Comparison of ENCODE assay signal across 33 mouse cellular contexts in the genomic region with DNA sequence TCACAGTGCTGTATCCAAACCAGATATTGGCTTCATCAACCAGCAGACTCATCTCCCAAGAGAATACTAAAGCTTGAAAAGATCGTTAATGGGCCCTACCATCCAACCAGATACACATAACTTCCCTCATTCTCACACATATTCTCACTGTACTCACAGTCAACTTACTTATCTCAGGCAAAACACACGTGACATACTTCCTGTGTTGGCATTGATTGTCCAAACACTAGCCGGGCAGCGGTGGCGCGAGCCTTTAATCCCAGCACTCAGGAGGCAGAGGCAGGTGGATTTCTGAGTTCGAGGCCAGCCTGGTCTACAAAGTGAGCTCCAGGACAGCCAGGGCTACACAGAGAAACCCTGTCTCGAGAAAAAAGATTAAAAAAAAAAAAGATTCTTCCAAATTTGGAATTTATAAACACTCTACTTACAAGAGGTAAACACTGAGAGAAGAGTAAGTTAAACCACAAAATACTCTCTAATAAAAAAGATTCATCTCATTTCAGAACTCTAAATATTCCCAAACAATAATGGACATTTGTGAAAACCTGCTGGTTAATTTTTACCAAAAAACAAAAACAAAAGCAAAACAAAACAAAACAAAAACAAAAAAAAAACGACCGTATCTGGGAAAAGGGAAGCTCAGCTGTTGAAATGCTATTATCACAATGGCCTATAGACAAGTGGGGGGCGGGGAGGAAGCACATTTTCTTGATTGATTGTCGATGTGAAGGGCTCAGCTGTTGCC. TPM values are rescaled to one million over a fixed set of nuclear protein-coding genes. Genes with fewer than 3 reads are reported as not detected.
DNase-seq lines count a peak whose midpoint lies in the region; ATAC-seq and TF ChIP-seq lines count a peak whose summit lies in the region.
"Had no signal": no experiment of that assay in that cellular context is flagged by ENCODE, and none has a peak within 500 bp of the region (broad histone marks: within the 10 kb centered on the region; RNA-seq: fewer than 3 reads in every experiment).

No protein-coding gene starts in this region.

- H3K4me2 ChIP-seq in forebrain, embryonic 11.5 days (ENCODE audit: low read depth, low read length, severe bottlenecking), result no peak overlapping the region
- H3K4me2 ChIP-seq in liver, embryonic 12.5 days, result 0 out of 2 replicates have a peak overlapping the region, but pooled peaks have one; percentile 75
- peak overlapping the region; percentile 82 for H3K4me2 ChIP-seq in liver, embryonic 13.5 days
- H3K4me2 ChIP-seq: embryonic facial prominence, embryonic 13.5 days; forebrain, embryonic 13.5 days; heart, embryonic 12.5 days; heart, embryonic 15.5 days; hindbrain, embryonic 13.5 days; intestine, embryonic 15.5 days had no signal

- no peak for ATAC-seq in forebrain, embryonic 11.5 days (replicated peaks; ENCODE audit: low FRiP score)
- no peak for ATAC-seq in liver, embryonic 12.5 days
- ATAC-seq in G1E (ENCODE audit: extremely low read depth, insufficient number of reproducible peaks, low FRiP score, poor library complexity, severe bottlenecking), result no peak
- no peak for ATAC-seq in liver, embryonic 13.5 days (ENCODE audit: low read depth)
- ATAC-seq: CD4-positive, CD25-positive, alpha-beta regulatory T cell, adult 4 months; forebrain, embryonic 13.5 days; forebrain, embryonic 16.5 days; hindbrain, embryonic 16.5 days; intestine, embryonic 15.5 days had no signal

- no peaks in the 10 kb centered on the region for H3K9me3 ChIP-seq in forebrain, embryonic 11.5 days (ENCODE audit: control insufficient read depth, low read length)
- H3K9me3 ChIP-seq in forebrain, embryonic 10.5 days, result no peaks in the 10 kb centered on the region
- no peaks in the 10 kb centered on the region for H3K9me3 ChIP-seq in liver, embryonic 12.5 days (replicated peaks)
- H3K9me3 ChIP-seq in G1E (replicated peaks), result no peaks in the 10 kb centered on the region
- H3K9me3 ChIP-seq in liver, embryonic 13.5 days (replicated peaks), result no peaks in the 10 kb centered on the region
- H3K9me3 ChIP-seq: embryonic facial prominence, embryonic 10.5 days; embryonic facial prominence, embryonic 13.5 days; forebrain, embryonic 13.5 days; heart, embryonic 12.5 days; heart, embryonic 15.5 days; hindbrain, embryonic 10.5 days; hindbrain, embryonic 13.5 days; intestine, embryonic 15.5 days had no signal

- peak; percentile 5 for DNase-seq in forebrain, embryonic 11.5 days (ENCODE audit: low spot score)
- no peak for DNase-seq in forebrain, embryonic 10.5 days (ENCODE audit: extremely low spot score, low spot score)
- DNase-seq in liver (no peak), G1E (ENCODE audit: low spot score) (no peak)
- no peak for DNase-seq in liver, embryonic 13.5 days
- no peak for DNase-seq in urinary bladder, postnatal 4 days (ENCODE audit: low spot score in 2 of 2)
- DNase-seq in kidney, postnatal 10 days, result no peak
- DNase-seq: adrenal gland, adult 8-10 months; adrenal gland, postnatal 25 days; cerebellum, adult 11-12 months; cerebellum, adult 8-10 months; cerebellum, postnatal 10 days; cerebellum, postnatal 36 days; embryo, embryonic 11 days; gastrocnemius, postnatal 10 days; gastrocnemius, postnatal 36 days; heart, postnatal 10 days; heart, postnatal 36 days had no signal

- TF ChIP-seq CTCF in G1E (IDR thresholded peaks at IDR 0.05; ENCODE audit: low read depth, low read length), result no peak

- H3K27ac ChIP-seq in forebrain, embryonic 11.5 days (ENCODE audit: low read depth, low read length), result no peak overlapping the region
- H3K27ac ChIP-seq in forebrain, embryonic 10.5 days, result no peak overlapping the region
- no peak overlapping the region for H3K27ac ChIP-seq in liver, embryonic 12.5 days
- H3K27ac ChIP-seq in liver, embryonic 13.5 days, result no peak overlapping the region
- H3K27ac ChIP-seq: embryonic facial prominence, embryonic 10.5 days; embryonic facial prominence, embryonic 13.5 days; forebrain, embryonic 13.5 days; heart, embryonic 15.5 days; hindbrain, embryonic 10.5 days; hindbrain, embryonic 13.5 days; intestine, embryonic 15.5 days had no signal

- H3K27me3 ChIP-seq in forebrain, embryonic 11.5 days (ENCODE audit: control insufficient read depth, insufficient read depth, low read length), result no peaks in the 10 kb centered on the region
- H3K27me3 ChIP-seq in forebrain, embryonic 10.5 days (ENCODE audit: poor library complexity, severe bottlenecking), result no peaks in the 10 kb centered on the region
- no peaks in the 10 kb centered on the region for H3K27me3 ChIP-seq in liver, embryonic 12.5 days (replicated peaks)
- H3K27me3 ChIP-seq in G1E (ENCODE audit: insufficient read depth, low read length), result no peaks in the 10 kb centered on the region
- H3K27me3 ChIP-seq in liver, embryonic 13.5 days, result no peaks in the 10 kb centered on the region
- H3K27me3 ChIP-seq: embryonic facial prominence, embryonic 13.5 days; forebrain, embryonic 13.5 days; heart, embryonic 12.5 days; heart, embryonic 15.5 days; hindbrain, embryonic 13.5 days; intestine, embryonic 15.5 days had no signal

- peaks cover 6% of the 10 kb centered on the region; the same call in 1 of the 2 replicates for H3K36me3 ChIP-seq in forebrain, embryonic 11.5 days (ENCODE audit: control insufficient read depth, insufficient read depth, low read length)
- peaks cover 70% of the 10 kb centered on the region for H3K36me3 ChIP-seq in forebrain, embryonic 10.5 days (replicated peaks)
- H3K36me3 ChIP-seq in liver, embryonic 12.5 days, result peaks cover 73% of the 10 kb centered on the region
- peaks cover 76% of the 10 kb centered on the region for H3K36me3 ChIP-seq in G1E (replicated peaks)
- H3K36me3 ChIP-seq in liver, embryonic 13.5 days, result peaks cover 67% of the 10 kb centered on the region

- H3K4me1 ChIP-seq in forebrain, embryonic 11.5 days (replicated peaks; ENCODE audit: control insufficient read depth, insufficient read depth, low read length), result peaks cover 4% of the 10 kb centered on the region; the same call in 1 of the 2 replicates
- peaks cover 24% of the 10 kb centered on the region for H3K4me1 ChIP-seq in forebrain, embryonic 10.5 days
- peaks cover 41% of the 10 kb centered on the region for H3K4me1 ChIP-seq in liver, embryonic 12.5 days
- peaks cover 39% of the 10 kb centered on the region for H3K4me1 ChIP-seq in G1E (ENCODE audit: insufficient read depth, low read depth, low read length)
- peaks cover 42% of the 10 kb centered on the region for H3K4me1 ChIP-seq in liver, embryonic 13.5 days (replicated peaks)

- WGBS in forebrain, embryonic 11.5 days, result 93% methylated on average over 12 of the region's 12 CpGs
- 92% methylated on average over 12 of the region's 12 CpGs for WGBS in forebrain, embryonic 10.5 days
- 55% methylated on average over 12 of the region's 12 CpGs for WGBS in liver, embryonic 12.5 days (ENCODE audit: insufficient replicate concordance)
- 43% methylated on average over 12 of the region's 12 CpGs for WGBS in liver, embryonic 13.5 days (ENCODE audit: insufficient replicate concordance)

- H3K9ac ChIP-seq in forebrain, embryonic 11.5 days (ENCODE audit: low read length), result no peak overlapping the region
- H3K9ac ChIP-seq in liver, embryonic 12.5 days, result no peak overlapping the region
- H3K9ac ChIP-seq in liver, embryonic 13.5 days, result 0 out of 2 replicates have a peak overlapping the region, but pooled peaks have one; percentile 26
- H3K9ac ChIP-seq: embryonic facial prominence, embryonic 13.5 days; forebrain, embryonic 13.5 days; heart, embryonic 12.5 days; heart, embryonic 15.5 days; hindbrain, embryonic 13.5 days; intestine, embryonic 15.5 days had no signal

- no peak overlapping the region for H3K4me3 ChIP-seq in forebrain, embryonic 11.5 days (ENCODE audit: low read depth, low read length)
- no peak overlapping the region for H3K4me3 ChIP-seq in forebrain, embryonic 10.5 days
- H3K4me3 ChIP-seq in liver, embryonic 12.5 days, result no peak overlapping the region
- H3K4me3 ChIP-seq in G1E (ENCODE audit: low read depth, low read length), result peak overlapping the region; percentile 8; the same call in 1 of the 2 replicates
- peak overlapping the region; percentile 12; the same call in 1 of the 2 replicates for H3K4me3 ChIP-seq in liver, embryonic 13.5 days (replicated peaks)
- H3K4me3 ChIP-seq: embryonic facial prominence, embryonic 10.5 days; embryonic facial prominence, embryonic 13.5 days; forebrain, embryonic 13.5 days; heart, embryonic 12.5 days; heart, embryonic 15.5 days; hindbrain, embryonic 10.5 days; hindbrain, embryonic 13.5 days; intestine, embryonic 15.5 days had no signal

RNA-seq across cellular contexts. Expression of a gene that starts 3.7 kb away (rescaled TPM):
- 165 and 169 TPM in 2 replicates for polyA plus RNA-seq in forebrain, embryonic 11.5 days (2014; fragmentation: Nextera tagmentation; extraction: Ambion mirVana)
- 208 TPM in 2 replicates for polyA plus RNA-seq in forebrain, embryonic 10.5 days (2016; fragmentation: Nextera tagmentation; extraction: Ambion mirVana)
- polyA plus RNA-seq in liver, embryonic 12.5 days (2016; fragmentation: Nextera tagmentation; extraction: Ambion mirVana), result 153 and 154 TPM in 2 replicates
- total RNA-seq in G1E (2014; fragmentation: Nextera tagmentation), result 51.1 and 57.2 TPM in 2 replicates
- total RNA-seq in G1E (2017), result 277 and 295 TPM in 2 replicates
- polyA plus RNA-seq in G1E (2012), result 9.7 and 18.8 TPM in 2 replicates
- polyA plus RNA-seq in liver, embryonic 13.5 days (2015; fragmentation: Nextera tagmentation; extraction: Ambion mirVana), result 154 and 171 TPM in 2 replicates

RNA-seq across cellular contexts. Expression of a gene that starts 17.0 kb away (rescaled TPM):
- polyA plus RNA-seq in forebrain, embryonic 11.5 days (2014; fragmentation: Nextera tagmentation; extraction: Ambion mirVana), result not detected in 2 replicates
- 0.18 and 0.22 TPM in 2 replicates for polyA plus RNA-seq in forebrain, embryonic 10.5 days (2016; fragmentation: Nextera tagmentation; extraction: Ambion mirVana)
- polyA plus RNA-seq in liver, embryonic 12.5 days (2016; fragmentation: Nextera tagmentation; extraction: Ambion mirVana), result 0.14 TPM in 1 of 2 replicates, not detected in the other
- not detected in 2 replicates for total RNA-seq in G1E (2014; fragmentation: Nextera tagmentation)
- total RNA-seq in G1E (2017), result 0.22 and 0.23 TPM in 2 replicates
- not detected in 2 replicates for polyA plus RNA-seq in G1E (2012)
- not detected in 2 replicates for polyA plus RNA-seq in liver, embryonic 13.5 days (2015; fragmentation: Nextera tagmentation; extraction: Ambion mirVana)
- total RNA-seq: adrenal gland, adult 8-10 months; adrenal gland, postnatal 25 days; gastrocnemius, adult 18-20 months; gastrocnemius, postnatal 10 days; gastrocnemius, postnatal 36 days; granulocyte monocyte progenitor cell, adult 5-6 weeks; heart, postnatal 10 days; heart, postnatal 36 days had no signal
- polyA plus RNA-seq: C2C12; embryonic facial prominence, embryonic 13.5 days; forebrain, embryonic 13.5 days; heart, embryonic 12.5 days; heart, embryonic 15.5 days; hindbrain, embryonic 10.5 days; hindbrain, embryonic 13.5 days; hindbrain, embryonic 16.5 days; intestine, embryonic 15.5 days had no signal

RNA-seq across cellular contexts. Expression of a gene that starts 43.5 kb away (rescaled TPM):
- polyA plus RNA-seq in forebrain, embryonic 11.5 days (2014; fragmentation: Nextera tagmentation; extraction: Ambion mirVana), result 27.5 and 29.3 TPM in 2 replicates
- polyA plus RNA-seq in forebrain, embryonic 10.5 days (2016; fragmentation: Nextera tagmentation; extraction: Ambion mirVana), result 11.4 TPM in 2 replicates
- polyA plus RNA-seq in liver, embryonic 12.5 days (2016; fragmentation: Nextera tagmentation; extraction: Ambion mirVana), result 10.1 and 10.8 TPM in 2 replicates
- total RNA-seq in G1E (2014; fragmentation: Nextera tagmentation) (121 and 168 TPM in 2 replicates), G1E (2017) (47.1 and 51.4 TPM in 2 replicates)
- polyA plus RNA-seq in G1E (2012), result 61.7 and 75.4 TPM in 2 replicates
- polyA plus RNA-seq in liver, embryonic 13.5 days (2015; fragmentation: Nextera tagmentation; extraction: Ambion mirVana), result 9.5 and 9.6 TPM in 2 replicates

Comparison
In these comparisons a context has a peak if more than half of its experiments do, and no peak if none do; other contexts are left out.
1. H3K4me3 ChIP-seq: peak in G1E (single experiment) and liver, embryonic 13.5 days (single experiment); none in forebrain, embryonic 11.5 days (single experiment), forebrain, embryonic 10.5 days (single experiment) and liver, embryonic 12.5 days (single experiment).